Mouse (Mus musculus) heart, adult 2 months (tissue): Measurements from ENCODE around the gene Top3a. TPM values are rescaled to one million over a fixed set of nuclear protein-coding genes. Genes with fewer than 3 reads are reported as not detected.

Experiments used
- DNase-seq, 2 experiments: peaks; one replicate each; pipeline ENCODE4 v3.0.0; 2021
- H3K27ac ChIP-seq: fragments of 200-600 bp; 2 replicates; pipeline ENCODE4 v1.8.1; 2022
- H3K27me3 ChIP-seq: fragments of 200-500 bp; 2 replicates; pipeline ENCODE4 v1.6.1; 2012; ENCODE audit warnings: mild to moderate bottlenecking, low read length, inconsistent platforms, mixed read lengths; ENCODE audit not compliant: control insufficient read depth, insufficient read depth
- H3K36me3 ChIP-seq: fragments of 200-500 bp; 2 replicates; pipeline ENCODE4 v1.6.1; 2012; ENCODE audit warnings: low read length, inconsistent platforms; ENCODE audit not compliant: control insufficient read depth, insufficient read depth
- H3K4me1 ChIP-seq: fragments of 200-500 bp; 2 replicates; pipeline ENCODE4 v1.6.1; 2011; ENCODE audit warnings: low read length; ENCODE audit not compliant: control insufficient read depth, insufficient read depth
- H3K4me3 ChIP-seq: fragments of 200-600 bp; 2 replicates; pipeline ENCODE4 v1.8.1; 2022
- H3K79me2 ChIP-seq: fragments of 200-500 bp; replicated peaks from 2 replicates; pipeline ENCODE4 v1.6.1; 2012; ENCODE audit warnings: mild to moderate bottlenecking, inconsistent platforms, low read length, moderate library complexity, mixed read lengths; ENCODE audit not compliant: control insufficient read depth, insufficient read depth
- H3K9ac ChIP-seq: fragments of 200-500 bp; 2 replicates; pipeline ENCODE4 v1.6.1; 2012; ENCODE audit warnings: low read depth, mild to moderate bottlenecking, control low read depth, inconsistent platforms, low read length, mixed read lengths
- CTCF ChIP-seq: fragments of 200-600 bp; IDR thresholded peaks from 2 replicates; pipeline ENCODE4 v1.8.1; 2022; ENCODE audit warnings: antibody characterized with exemption, mild to moderate bottlenecking, moderate library complexity
- EP300 ChIP-seq: fragments of 200-500 bp; IDR thresholded peaks from 2 replicates; pipeline ENCODE4 v1.6.1; 2011; ENCODE audit warnings: low read depth, low read length, control low read depth; ENCODE audit not compliant: insufficient read depth
- POLR2A ChIP-seq: fragments of 200-500 bp; IDR thresholded peaks from 2 replicates; pipeline ENCODE4 v1.6.1; 2011; ENCODE audit warnings: mild to moderate bottlenecking, low read depth, low read length, control low read depth; ENCODE audit not compliant: insufficient read depth
- WGBS: fragments of 180-500 bp; shearing (Covaris S2); methylation state at CpG from one replicate; pipeline ENCODE4 v1.1.7; 2018; 5-methylcytosine and 5-hydroxymethylcytosine counted together
- intact Hi-C: fragments of 180-260 bp; cut with DNase I; formaldehyde crosslinking; loops from one replicate; pipeline ENCODE4 v1.15.1; 2025
- polyA plus RNA-seq: library from polyadenylated mRNA; depleted of rRNA; stranded (reverse); fragments of >200 nt; gene quantifications from 2 replicates; pipeline ENCODE4 v1.2.3, GENCODE M21; 2012
- total RNA-seq, 2 experiments: library from RNA; stranded (reverse); gene quantifications; 2 replicates each; pipeline ENCODE4 v1.2.3; 2021

The Top3a gene
- total and polyA plus RNA-seq, 3 experiments = 3.4 to 4.6 (median 3.7) TPM

GRCm38 (mm10) chr11:60728260-60728761, 48.9 kb downstream of the Top3a start, which contains the start of gene Mief2:
Gene Mief2 (plus strand): TSS chr11:60728398.
- WGBS = under 1% methylated on average over 44 of the region's 44 CpGs
- Histone ChIP-seq H3K27ac (peak within 1 kb of the TSS; percentile 91), H3K27me3 (no peaks in the 10 kb centered on the region), H3K4me3 (peak within 1 kb of the TSS; percentile 73), H3K36me3 (no peaks in the 10 kb centered on the region; the same call in 1 of the 2 replicates), H3K79me2 (peaks cover 2% of the 10 kb centered on the region; the same call in 1 of the 2 replicates), H3K4me1 (peaks cover 16% of the 10 kb centered on the region), H3K9ac (peak within 1 kb of the TSS; percentile 90)
- intact Hi-C loops = loop anchor here (1.0 kb wide), 1 partner anchor 29 kb away; the partner anchor contains the start of gene Llgl1
- TF ChIP-seq EP300 = 0 out of 2 replicates have a peak, but pooled peaks have one; percentile 13
- peak; percentile 80 for TF ChIP-seq POLR2A
- no peak for TF ChIP-seq CTCF
- peak; percentile 94 to 97 for DNase-seq

GRCm38 (mm10) chr11:60727392-60728140, 49.6 kb downstream of the Top3a start:
- Histone ChIP-seq H3K27me3 (no peaks in the 10 kb centered on the region), H3K79me2 (peaks cover 2% of the 10 kb centered on the region; the same call in 1 of the 2 replicates), H3K4me1 (peaks cover 16% of the 10 kb centered on the region), H3K9ac (peak overlapping the region; percentile 90), H3K4me3 (peak overlapping the region; percentile 73), H3K27ac (peak overlapping the region; percentile 91), H3K36me3 (no peaks in the 10 kb centered on the region; the same call in 1 of the 2 replicates)
- WGBS = 1% methylated on average over 12 of the region's 12 CpGs
- peak in 1 of 2 experiments; percentile 54 for DNase-seq
- intact Hi-C loops = loop anchor here (1.0 kb wide), 2 partner anchors 28 to 50 kb away; partner anchors contain the start of genes Llgl1, Smcr8 and Top3a
- no peak for TF ChIP-seq EP300
- no peak; the same call in 1 of the 2 replicates for TF ChIP-seq CTCF
- 0 out of 2 replicates have a peak, but pooled peaks have one; percentile 33 for TF ChIP-seq POLR2A

GRCm38 (mm10) chr11:60726601-60727391, 50.4 kb downstream of the Top3a start, which contains the start of gene Flii:
Gene Flii (minus strand): TSS chr11:60727263.
- H3K36me3 ChIP-seq = no peaks in the 10 kb centered on the region; the same call in 1 of the 2 replicates
- peak within 1 kb of the TSS; percentile 91 for H3K27ac ChIP-seq
- peaks cover 2% of the 10 kb centered on the region; the same call in 1 of the 2 replicates for H3K79me2 ChIP-seq
- intact Hi-C loops = loop anchor here (1.0 kb wide), 2 partner anchors 51 to 187 kb away; partner anchors contain the start of genes Smcr8 and Top3a
- TF ChIP-seq EP300 (no peak), CTCF (peak; percentile 88), POLR2A (peak; percentile 67; the same call in 1 of the 2 replicates)
- peaks cover 14% of the 10 kb centered on the region for H3K4me1 ChIP-seq
- H3K9ac ChIP-seq = peak within 1 kb of the TSS; percentile 90
- peak; percentile 91 to 94 for DNase-seq
- H3K27me3 ChIP-seq = no peaks in the 10 kb centered on the region
- H3K4me3 ChIP-seq = peak within 1 kb of the TSS; percentile 73
- under 1% methylated on average over 71 of the region's 71 CpGs for WGBS

- H3K27me3 ChIP-seq = no peaks in the 10 kb centered on the region
- no peak overlapping the region for H3K4me3 ChIP-seq
- whole genome bisulfite sequencing = 42% methylated on average over 5 of the region's 5 CpGs
- intact Hi-C loops = no loop called here
- H3K36me3 ChIP-seq = no peaks in the 10 kb centered on the region
- no peak for DNase-seq
- peaks cover 2% of the 10 kb centered on the region; the same call in 1 of the 2 replicates for H3K4me1 ChIP-seq
- TF ChIP-seq CTCF (no peak), POLR2A (no peak), EP300 (no peak)
- H3K79me2 ChIP-seq = no peaks in the 10 kb centered on the region
- no peak overlapping the region for H3K9ac ChIP-seq
- H3K27ac ChIP-seq = no peak overlapping the region
These were observed 57.9 kb downstream of the Top3a start for GRCm38 (mm10) chr11:60719263-60719662.

- no peak overlapping the region for H3K27ac ChIP-seq
- no peaks in the 10 kb centered on the region for H3K36me3 ChIP-seq
- TF ChIP-seq EP300 (no peak), POLR2A (no peak), CTCF (no peak)
These were observed 61.3 kb downstream of the Top3a start for GRCm38 (mm10) chr11:60715833-60716232.

More at GRCm38 (mm10) chr11:60715833-60716232, 61.3 kb downstream of the Top3a start:
- Histone ChIP-seq H3K9ac (no peak overlapping the region), H3K4me1 (peaks cover 2% of the 10 kb centered on the region; the same call in 1 of the 2 replicates), H3K79me2 (no peaks in the 10 kb centered on the region), H3K4me3 (no peak overlapping the region), H3K27me3 (no peaks in the 10 kb centered on the region)
- intact Hi-C loops = no loop called here
- WGBS = 80% methylated on average over 5 of the region's 5 CpGs
- DNase-seq = no peak
